Mouse (Mus musculus): ENCODE measurements around the gene Cib1.

DNA sequence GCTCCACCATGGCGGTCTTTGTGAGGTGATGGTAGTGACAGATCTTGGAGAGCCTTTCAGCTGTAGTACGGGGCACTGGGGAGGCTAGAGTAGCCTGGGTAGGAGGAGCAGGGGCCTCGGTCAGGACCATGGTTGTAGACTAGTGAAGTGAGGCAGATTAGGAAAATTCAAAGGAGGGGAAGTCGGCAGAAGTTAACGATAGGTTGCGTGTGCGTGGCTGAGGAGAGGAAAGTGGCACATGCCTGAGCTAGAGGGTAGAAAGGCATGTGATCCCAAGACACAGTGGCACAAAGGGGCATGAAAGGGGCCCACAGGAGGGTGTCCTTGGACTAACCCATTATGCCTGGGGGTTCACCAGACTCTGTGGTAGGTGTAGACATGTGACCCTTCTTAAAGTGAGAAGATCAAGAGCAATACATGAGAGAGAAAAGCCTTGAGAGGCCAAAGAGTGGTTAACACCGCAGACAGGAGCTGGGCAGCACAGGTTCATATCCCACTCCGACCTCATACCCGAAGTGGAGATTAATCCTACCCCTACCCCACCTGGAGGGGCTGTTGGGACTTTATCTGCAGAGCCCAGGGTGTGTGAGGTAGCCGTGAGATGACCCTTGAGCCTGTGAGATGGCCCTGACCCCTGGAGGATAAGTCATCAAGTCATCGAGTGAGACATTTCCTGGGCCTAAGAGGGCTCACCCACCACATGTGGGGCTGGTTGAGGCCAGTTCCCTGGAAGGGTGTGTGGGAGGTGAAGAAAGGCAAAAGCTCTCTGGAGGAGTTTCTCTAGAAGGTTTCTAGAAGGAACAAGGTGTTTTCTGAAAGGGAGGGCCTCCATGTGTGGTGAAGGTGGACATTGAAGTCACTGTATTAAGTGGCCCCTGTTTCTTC, 26.7 kb downstream of the Cib1 start:
- no peak for TF ChIP-seq CTCF (conservative IDR thresholded peaks at IDR 0.05; ENCODE audit: low read length)
- no peak for TF ChIP-seq POU5F1 (IDR thresholded peaks at IDR 0.05; ENCODE audit: borderline replicate concordance, low read length)
